ENCODE assay signal across 8 mouse cellular contexts in the genomic region with DNA sequence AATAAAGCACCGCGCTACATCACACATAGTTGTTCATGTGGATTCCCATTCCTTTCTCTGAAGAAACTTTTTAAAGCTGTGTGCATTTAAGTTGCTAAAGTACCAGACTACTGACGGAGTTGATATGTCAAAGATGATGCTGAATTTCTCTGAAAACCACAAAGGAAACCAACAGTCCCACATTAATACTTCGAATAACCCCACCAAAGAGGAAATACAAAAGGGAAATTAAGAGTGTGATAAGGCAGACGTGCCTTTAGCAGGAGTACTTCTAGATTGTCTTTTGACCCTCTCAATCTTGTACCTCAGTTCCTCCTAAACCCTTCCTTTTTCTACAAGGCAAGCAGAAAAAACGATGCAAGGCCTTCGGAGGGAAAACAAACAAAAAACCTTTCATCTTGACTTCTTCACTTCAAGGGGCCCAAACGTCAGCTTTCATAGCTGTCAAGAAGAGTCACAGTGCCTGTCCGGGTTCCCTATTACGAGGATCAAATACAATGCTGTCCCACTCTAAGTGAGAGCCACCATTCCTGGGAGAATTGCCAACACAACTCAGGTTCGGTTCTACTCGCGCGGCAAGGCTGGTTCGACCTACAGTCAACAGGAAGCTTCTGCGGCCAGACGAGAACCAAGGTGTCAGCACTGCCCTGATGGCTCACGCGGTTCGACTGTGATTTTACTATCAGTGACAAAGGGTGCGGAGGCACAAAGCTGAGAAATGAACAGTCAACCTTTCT. TPM values are rescaled to one million over a fixed set of nuclear protein-coding genes. Genes with fewer than 3 reads are reported as not detected.
DNase-seq lines count a peak whose midpoint lies in the region; ATAC-seq and TF ChIP-seq lines count a peak whose summit lies in the region.

No protein-coding gene starts in this region.

- no peak for TF ChIP-seq CTCF in thymus, adult 2 months (IDR thresholded peaks at IDR 0.05; ENCODE audit: borderline replicate concordance, control insufficient read depth, extremely low read depth, insufficient read depth, low read length, poor library complexity)
- TF ChIP-seq CTCF in bone marrow macrophage, adult 2 months (IDR thresholded peaks at IDR 0.05; ENCODE audit: low read depth, low read length): no peak

- peaks cover 12% of the 10 kb centered on the region for H3K4me1 ChIP-seq in thymus, adult 2 months (replicated peaks; ENCODE audit: control insufficient read depth, insufficient read depth, low read length)
- 0 out of 2 replicates have a peak, but pooled peaks cover 2% of the 10 kb centered on the region for H3K4me1 ChIP-seq in bone marrow macrophage, adult 2 months (ENCODE audit: control insufficient read depth, insufficient read depth, low read length)
- H3K4me1 ChIP-seq in forebrain, embryonic 14.5 days (ENCODE audit: control insufficient read depth, insufficient read depth, low read length): peaks cover 8% of the 10 kb centered on the region
- H3K4me1 ChIP-seq in hindbrain, embryonic 16.5 days (ENCODE audit: control insufficient read depth, insufficient read depth, low read depth, low read length): peaks cover 2% of the 10 kb centered on the region; the same call in 1 of the 2 replicates
- H3K4me1 ChIP-seq in limb, embryonic 13.5 days: peaks cover 12% of the 10 kb centered on the region; the same call in 1 of the 2 replicates
- H3K4me1 ChIP-seq in midbrain, embryonic 14.5 days (ENCODE audit: control insufficient read depth, insufficient read depth, low read length): 0 out of 2 replicates have a peak, but pooled peaks cover 12% of the 10 kb centered on the region

- ATAC-seq in forebrain, embryonic 14.5 days: peak; percentile 25
- peak; percentile 63; the same call in 1 of the 2 replicates for ATAC-seq in hindbrain, embryonic 16.5 days
- peak; percentile 17; the same call in 1 of the 2 replicates for ATAC-seq in limb, embryonic 13.5 days (ENCODE audit: low FRiP score, low read depth)
- ATAC-seq in midbrain, embryonic 14.5 days (ENCODE audit: low FRiP score, low TSS enrichment): peak; percentile 57
- ATAC-seq in erythroid progenitor cell, adult 5-6 weeks (replicated peaks; ENCODE audit: low FRiP score, poor library complexity, severe bottlenecking): no peak

- no peak for TF ChIP-seq POLR2A in thymus, adult 2 months (IDR thresholded peaks at IDR 0.05; ENCODE audit: control insufficient read depth, extremely low read depth, insufficient read depth, low read length, poor library complexity)
- TF ChIP-seq POLR2A in bone marrow macrophage, adult 2 months (IDR thresholded peaks at IDR 0.05; ENCODE audit: borderline replicate concordance, low read depth, low read length): no peak

- peak overlapping the region; percentile 93 for H3K9ac ChIP-seq in forebrain, embryonic 14.5 days (ENCODE audit: low read length)
- peak overlapping the region; percentile 97 for H3K9ac ChIP-seq in hindbrain, embryonic 16.5 days (ENCODE audit: low read depth, low read length)
- peak overlapping the region; percentile 90 for H3K9ac ChIP-seq in limb, embryonic 13.5 days
- H3K9ac ChIP-seq in midbrain, embryonic 14.5 days (replicated peaks; ENCODE audit: low read length): peak overlapping the region; percentile 92

- H3K36me3 ChIP-seq in thymus, adult 2 months (ENCODE audit: control insufficient read depth, insufficient read depth, low read length): no peaks in the 10 kb centered on the region
- H3K36me3 ChIP-seq in forebrain, embryonic 14.5 days (ENCODE audit: control insufficient read depth, insufficient read depth, low read length): no peaks in the 10 kb centered on the region
- no peaks in the 10 kb centered on the region for H3K36me3 ChIP-seq in hindbrain, embryonic 16.5 days (ENCODE audit: control insufficient read depth, insufficient read depth, low read length)
- no peaks in the 10 kb centered on the region for H3K36me3 ChIP-seq in limb, embryonic 13.5 days
- no peaks in the 10 kb centered on the region for H3K36me3 ChIP-seq in midbrain, embryonic 14.5 days (ENCODE audit: control insufficient read depth, insufficient read depth, low read length)

- peak overlapping the region; percentile 59 for H3K4me3 ChIP-seq in thymus, adult 2 months (ENCODE audit: control insufficient read depth, insufficient read depth, low read length)
- peak overlapping the region; percentile 60 for H3K4me3 ChIP-seq in bone marrow macrophage, adult 2 months (ENCODE audit: insufficient read depth, low read length)
- peak overlapping the region; percentile 89 for H3K4me3 ChIP-seq in forebrain, embryonic 14.5 days (ENCODE audit: low read depth, low read length)
- peak overlapping the region; percentile 97 for H3K4me3 ChIP-seq in hindbrain, embryonic 16.5 days (ENCODE audit: low read length)
- H3K4me3 ChIP-seq in limb, embryonic 13.5 days: peak overlapping the region; percentile 83
- H3K4me3 ChIP-seq in midbrain, embryonic 14.5 days (replicated peaks; ENCODE audit: low read depth, low read length): peak overlapping the region; percentile 88

- peaks cover 11% of the 10 kb centered on the region for H3K27me3 ChIP-seq in thymus, adult 2 months (ENCODE audit: control insufficient read depth, insufficient read depth, low read length)
- H3K27me3 ChIP-seq in forebrain, embryonic 14.5 days (replicated peaks; ENCODE audit: control insufficient read depth, insufficient read depth, low read length): no peaks in the 10 kb centered on the region
- no peaks in the 10 kb centered on the region for H3K27me3 ChIP-seq in hindbrain, embryonic 16.5 days (replicated peaks; ENCODE audit: control insufficient read depth, insufficient read depth, low read length)
- H3K27me3 ChIP-seq in limb, embryonic 13.5 days: no peaks in the 10 kb centered on the region
- H3K27me3 ChIP-seq in midbrain, embryonic 14.5 days (ENCODE audit: control insufficient read depth, insufficient read depth, low read length): no peaks in the 10 kb centered on the region

- no peaks in the 10 kb centered on the region for H3K9me3 ChIP-seq in forebrain, embryonic 14.5 days (replicated peaks; ENCODE audit: control insufficient read depth, low read length)
- no peaks in the 10 kb centered on the region for H3K9me3 ChIP-seq in hindbrain, embryonic 16.5 days (ENCODE audit: control insufficient read depth, low read length)
- no peaks in the 10 kb centered on the region for H3K9me3 ChIP-seq in limb, embryonic 13.5 days
- no peaks in the 10 kb centered on the region for H3K9me3 ChIP-seq in midbrain, embryonic 14.5 days (ENCODE audit: control insufficient read depth, low read length)

- peak overlapping the region; percentile 65 for H3K4me2 ChIP-seq in forebrain, embryonic 14.5 days (ENCODE audit: low read length)
- H3K4me2 ChIP-seq in hindbrain, embryonic 16.5 days (ENCODE audit: low read length): peak overlapping the region; percentile 89
- peak overlapping the region; percentile 74 for H3K4me2 ChIP-seq in limb, embryonic 13.5 days (replicated peaks)
- H3K4me2 ChIP-seq in midbrain, embryonic 14.5 days (ENCODE audit: low read length): peak overlapping the region; percentile 88

- 9% methylated on average over 21 of the region's 21 CpGs for WGBS in thymus, adult 2 months
- WGBS in forebrain, embryonic 14.5 days: 19% methylated on average over 21 of the region's 21 CpGs
- 18% methylated on average over 21 of the region's 21 CpGs for WGBS in hindbrain, embryonic 16.5 days
- 18% methylated on average over 21 of the region's 21 CpGs for WGBS in limb, embryonic 13.5 days
- WGBS in midbrain, embryonic 14.5 days: 20% methylated on average over 21 of the region's 21 CpGs

- no peak overlapping the region for H3K27ac ChIP-seq in thymus, adult 2 months (ENCODE audit: control insufficient read depth, insufficient read depth, low read length)
- no peak overlapping the region for H3K27ac ChIP-seq in bone marrow macrophage, adult 2 months (ENCODE audit: insufficient read depth, low read depth, low read length)
- peak overlapping the region; percentile 90 for H3K27ac ChIP-seq in forebrain, embryonic 14.5 days (ENCODE audit: low read depth, low read length)
- H3K27ac ChIP-seq in hindbrain, embryonic 16.5 days (ENCODE audit: low read depth, low read length): peak overlapping the region; percentile 94
- peak overlapping the region; percentile 92 for H3K27ac ChIP-seq in limb, embryonic 13.5 days
- H3K27ac ChIP-seq in midbrain, embryonic 14.5 days (replicated peaks; ENCODE audit: low read depth, low read length): peak overlapping the region; percentile 92

- peak; percentile 19 for DNase-seq in thymus, adult 2 months
- no peak for DNase-seq in thymus, postnatal 10 days (ENCODE audit: low spot score in 2 of 2)
- DNase-seq in forebrain, embryonic 14.5 days (ENCODE audit: low spot score): peak; percentile 68
- DNase-seq in midbrain, embryonic 14.5 days: peak; percentile 74

RNA-seq across cellular contexts. Expression of a gene that starts 0.7 kb away (rescaled TPM):
- polyA plus RNA-seq in thymus, adult 2 months (2012; rRNA removed): 0.51 and 0.59 TPM in 2 replicates
- not detected in 2 replicates for polyA plus RNA-seq in bone marrow macrophage, adult 2 months (2012; ENCODE audit: insufficient read depth, insufficient read length, missing spikeins)
- polyA plus RNA-seq in forebrain, embryonic 14.5 days (2014; fragmentation: Nextera tagmentation; extraction: Ambion mirVana): 19.1 and 23.0 TPM in 2 replicates
- polyA plus RNA-seq in hindbrain, embryonic 16.5 days (2015; fragmentation: Nextera tagmentation; extraction: Ambion mirVana): 16.9 and 18.1 TPM in 2 replicates
- polyA plus RNA-seq in limb, embryonic 13.5 days (2015; fragmentation: Nextera tagmentation; extraction: Ambion mirVana): 34.8 and 35.7 TPM in 2 replicates
- 18.0 and 26.5 TPM in 2 replicates for polyA plus RNA-seq in midbrain, embryonic 14.5 days (2014; fragmentation: Nextera tagmentation; extraction: Ambion mirVana)
- total RNA-seq in erythroid progenitor cell, adult 5-6 weeks (2015; ENCODE audit: low replicate concordance): not detected in 2 replicates
- total RNA-seq in erythroid progenitor cell, adult 5-6 weeks (2017; ENCODE audit: low replicate concordance): not detected in 2 replicates

Comparison
In these comparisons a context has a peak if more than half of its experiments do, and no peak if none do; other contexts are left out.
1. DNase-seq: peak in thymus, adult 2 months (single experiment), forebrain, embryonic 14.5 days (single experiment) and midbrain, embryonic 14.5 days (single experiment); none in thymus, postnatal 10 days (0 of 2).
2. H3K27ac ChIP-seq: peak in forebrain, embryonic 14.5 days (single experiment), hindbrain, embryonic 16.5 days (single experiment), limb, embryonic 13.5 days (single experiment) and midbrain, embryonic 14.5 days (single experiment); none in thymus, adult 2 months (single experiment) and bone marrow macrophage, adult 2 months (single experiment).
3. RNA of a gene that starts 0.7 kb away (polyA plus RNA-seq): 34.8 to 35.7 TPM in limb, embryonic 13.5 days, 18.0 to 26.5 TPM in midbrain, embryonic 14.5 days, 19.1 to 23.0 TPM in forebrain, embryonic 14.5 days and 16.9 to 18.1 TPM in hindbrain, embryonic 16.5 days; 0.51 to 0.59 TPM in thymus, adult 2 months and not detected in bone marrow macrophage, adult 2 months; every median in the first group is over 10 times any median in the second.
4. Peak in every context shown above with its lines, with median percentiles within 50 percentile points of each other: H3K4me3 ChIP-seq, H3K4me2 ChIP-seq and H3K9ac ChIP-seq.